Mouse (Mus musculus): ENCODE data around the gene B230217C12Rik.

- TF ChIP-seq CTCF (IDR thresholded peaks at IDR 0.05; ENCODE audit: borderline replicate concordance, extremely low read depth, insufficient read depth, insufficient read length) (no peak), POLR2A (IDR thresholded peaks at IDR 0.05; ENCODE audit: borderline replicate concordance, extremely low read depth, insufficient read depth, insufficient read length, poor library complexity, severe bottlenecking) (no peak)
These were observed 26.6 kb upstream of the B230217C12Rik start for GRCm38 (mm10) chr11:97813746-97814515.
